Mouse (Mus musculus) brain, adult 10 weeks (tissue): ENCODE data around the gene Olfr666. TPM values are rescaled to one million over a fixed set of nuclear protein-coding genes. Genes with fewer than 3 reads are reported as not detected.

Experiments used
- polyA plus RNA-seq: library from polyadenylated mRNA; stranded (reverse); fragments of 350-450 nt; fragmentation: Illumina TruSeq; extraction: RNeasy Lipid Tissue Mini Kit (QIAGEN cat#74804); gene quantifications from one replicate; pipeline ENCODE4 v1.2.3, GENCODE M21; 2015; ENCODE audit warnings: low read depth, low replicate concordance

Gene Olfr666
- polyA plus RNA-seq: not detected

GRCm38 (mm10) chr7:104895852-104896251 is at the start of gene Olfr666:
Olfr666 (minus strand) TSS chr7:104895952.

GRCm38 (mm10) chr7:104933940-104934339 is 38.2 kb upstream of the Olfr666 start, which contains the start of gene Olfr669:
Olfr669 (plus strand) TSS chr7:104934240.

GRCm38 (mm10) chr7:104927957-104928356 is 32.2 kb upstream of the Olfr666 start, which contains the start of gene Olfr668:
Olfr668 (minus strand) TSS chr7:104928057.

GRCm38 (mm10) chr7:104921382-104921781 is 25.6 kb upstream of the Olfr666 start, which contains the start of gene Olfr667:
Olfr667 (minus strand) TSS chr7:104921482.

GRCm38 (mm10) chr7:104877731-104878130 is 18.0 kb downstream of the Olfr666 start, which contains the start of gene Olfr665:
Olfr665 (plus strand) TSS chr7:104878031.

GRCm38 (mm10) chr7:104856709-104857108 is 39.0 kb downstream of the Olfr666 start, which contains the start of gene Usp17la:
Usp17la (plus strand) TSS chr7:104857009.

GRCm38 (mm10) chr7:104842503-104842902 is 53.2 kb downstream of the Olfr666 start, which contains the start of gene Usp17lb:
Usp17lb (minus strand) TSS chr7:104842603.

Other genes with a start within 250 kb of the Olfr666 start
- gene Olfr658, start 248.6 kb downstream of the Olfr666 start, polyA plus RNA-seq: 0.19 TPM
- not detected for gene Olfr659, start 229.2 kb downstream of the Olfr666 start, polyA plus RNA-seq
- not detected for gene Olfr661, start 209.5 kb downstream of the Olfr666 start, polyA plus RNA-seq
- not detected for gene Usp17le, start 118.5 kb downstream of the Olfr666 start, polyA plus RNA-seq
- gene Usp17lb, start 53.3 kb downstream of the Olfr666 start, polyA plus RNA-seq: not detected
- not detected for gene Usp17la, start 38.9 kb downstream of the Olfr666 start, polyA plus RNA-seq
- not detected for gene Olfr665, start 17.9 kb downstream of the Olfr666 start, polyA plus RNA-seq
- not detected for gene Olfr667, start 25.5 kb upstream of the Olfr666 start, polyA plus RNA-seq
- not detected for gene Olfr668, start 32.1 kb upstream of the Olfr666 start, polyA plus RNA-seq
- not detected for gene Olfr669, start 38.3 kb upstream of the Olfr666 start, polyA plus RNA-seq
- not detected for gene Olfr670, start 66.7 kb upstream of the Olfr666 start, polyA plus RNA-seq
- gene Olfr671, start 83.2 kb upstream of the Olfr666 start, polyA plus RNA-seq: not detected
- not detected for gene Olfr672, start 106.1 kb upstream of the Olfr666 start, polyA plus RNA-seq
- not detected for gene Olfr675, start 132.5 kb upstream of the Olfr666 start, polyA plus RNA-seq
- not detected for gene Olfr676, start 136.7 kb upstream of the Olfr666 start, polyA plus RNA-seq
- gene Olfr677, start 155.4 kb upstream of the Olfr666 start, polyA plus RNA-seq: not detected
- gene Olfr678, start 168.5 kb upstream of the Olfr666 start, polyA plus RNA-seq: not detected
- not detected for gene Olfr679, start 185.3 kb upstream of the Olfr666 start, polyA plus RNA-seq
- gene Olfr680-ps1, start 196.9 kb upstream of the Olfr666 start, polyA plus RNA-seq: not detected
- gene Olfr681, start 220.9 kb upstream of the Olfr666 start, polyA plus RNA-seq: not detected